Mouse (Mus musculus) heart, postnatal 10 days (tissue): Measurements from ENCODE around the gene Chn2. TPM values are rescaled to one million over a fixed set of nuclear protein-coding genes. Genes with fewer than 3 reads are reported as not detected.

Experiments used
- DNase-seq, 2 experiments: peaks; one replicate each; pipeline ENCODE4 v3.0.0; 2021
- intact Hi-C: fragments of 180-260 bp; cut with DNase I; formaldehyde crosslinking; loops from one replicate; pipeline ENCODE4 v1.15.1; 2025
- total RNA-seq, 2 experiments: library from RNA; stranded (reverse); gene quantifications; 2 replicates each; pipeline ENCODE4 v1.2.3; 2021

Gene Chn2
- total RNA-seq, 2 experiments from 2014 or later = 5.2 to 6.0 TPM

GRCm38 (mm10) chr6:54220124-54220523 lies 180.8 kb downstream of the Chn2 start:
- intact Hi-C loops = no loop called here
- no peak for DNase-seq

DNA sequence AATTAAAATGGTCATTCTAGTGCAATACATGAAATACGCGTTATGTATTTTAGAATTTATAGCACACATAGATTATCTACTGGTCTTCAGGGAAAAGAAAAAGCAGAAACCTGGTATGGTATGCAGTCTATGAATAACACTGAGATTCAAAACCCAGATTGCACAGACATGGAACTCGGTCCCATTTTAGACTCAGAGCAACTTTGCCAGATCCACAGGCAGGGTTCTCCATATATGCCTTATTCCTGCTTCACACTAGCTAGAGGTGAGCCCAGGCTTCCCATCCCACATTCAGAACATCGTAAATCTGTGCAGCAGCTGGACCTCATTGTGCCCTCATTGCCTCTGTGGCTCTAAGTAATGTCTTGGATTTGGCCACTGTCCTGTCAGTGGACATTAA lies 184.2 kb downstream of the Chn2 start:
- intact Hi-C loops = no loop called here
- no peak for DNase-seq

GRCm38 (mm10) chr6:54224325-54224724 lies 185.0 kb downstream of the Chn2 start:
- intact Hi-C loops = no loop called here
- DNase-seq = no peak

- intact Hi-C loops = loop anchor here (5.0 kb wide), 3 partner anchors 268 to 443 kb away; no protein-coding TSS in a partner anchor
- DNase-seq = no peak
These were observed 186.0 kb downstream of the Chn2 start for GRCm38 (mm10) chr6:54225327-54225726.

- intact Hi-C loops = loop anchor here (5.0 kb wide), 3 partner anchors 270 to 445 kb away; no protein-coding TSS in a partner anchor
- no peak for DNase-seq
These were observed 187.7 kb downstream of the Chn2 start for GRCm38 (mm10) chr6:54227061-54227460.

- DNase-seq = no peak
- intact Hi-C loops = loop anchor here (1.0 to 5.0 kb wide), 4 partner anchors 60 to 446 kb away; no protein-coding TSS in a partner anchor
These were observed 189.1 kb downstream of the Chn2 start for GRCm38 (mm10) chr6:54228421-54228820.

GRCm38 (mm10) chr6:54228874-54229273 lies 189.5 kb downstream of the Chn2 start:
- peak; percentile 64 to 81 for DNase-seq
- intact Hi-C loops = loop anchor here (1.0 to 5.0 kb wide), 5 partner anchors 61 to 447 kb away; no protein-coding TSS in a partner anchor

- intact Hi-C loops = no loop called here
- DNase-seq = no peak
These were observed 192.6 kb downstream of the Chn2 start for GRCm38 (mm10) chr6:54231769-54232558.

DNA sequence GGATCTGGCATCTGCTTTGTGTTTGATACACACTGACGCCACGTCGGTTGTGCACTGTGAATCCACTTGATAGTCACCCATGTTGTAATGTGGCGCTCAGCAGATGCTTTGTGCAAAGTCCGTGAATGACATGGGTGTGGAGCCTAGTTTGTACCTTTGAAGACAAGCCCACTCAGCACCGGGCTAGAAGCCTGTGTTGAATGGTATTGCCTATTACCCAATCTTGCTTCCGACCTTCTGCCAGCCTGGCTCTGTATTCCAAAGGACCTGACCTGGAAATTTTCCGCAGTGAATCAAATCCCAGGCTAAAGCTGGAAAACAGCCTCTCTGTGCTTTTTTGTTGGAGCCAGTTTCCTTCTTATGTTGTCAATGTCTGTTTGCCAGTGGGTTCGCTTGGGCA lies 197.1 kb downstream of the Chn2 start:
- intact Hi-C loops = no loop called here
- no peak for DNase-seq

DNA sequence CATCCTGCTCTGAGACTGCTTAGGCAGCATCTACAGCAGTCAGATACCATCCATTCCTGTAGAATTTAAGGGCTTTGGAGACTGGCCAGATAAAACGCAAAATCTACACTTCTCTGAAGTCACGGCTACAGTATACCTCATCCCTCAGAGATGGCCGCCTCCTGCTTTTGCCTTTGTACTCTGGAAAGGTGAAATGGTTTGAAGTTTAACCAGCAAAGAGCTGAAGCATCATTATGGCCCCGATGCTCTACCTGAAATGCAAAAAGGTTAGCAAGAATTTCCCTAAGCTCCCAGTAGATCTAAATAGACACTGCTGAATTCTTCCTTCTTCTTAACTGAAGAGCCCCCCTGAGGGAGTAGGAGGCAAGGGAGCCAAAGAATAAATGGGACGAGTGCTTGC lies 202.4 kb downstream of the Chn2 start:
- intact Hi-C loops = no loop called here
- no peak for DNase-seq

GRCm38 (mm10) chr6:54242286-54242685 lies 202.9 kb downstream of the Chn2 start:
- intact Hi-C loops = no loop called here
- DNase-seq = peak; percentile 28 to 41

- intact Hi-C loops = no loop called here
- DNase-seq = no peak
These were observed 209.2 kb downstream of the Chn2 start for GRCm38 (mm10) chr6:54248354-54249252.

DNA sequence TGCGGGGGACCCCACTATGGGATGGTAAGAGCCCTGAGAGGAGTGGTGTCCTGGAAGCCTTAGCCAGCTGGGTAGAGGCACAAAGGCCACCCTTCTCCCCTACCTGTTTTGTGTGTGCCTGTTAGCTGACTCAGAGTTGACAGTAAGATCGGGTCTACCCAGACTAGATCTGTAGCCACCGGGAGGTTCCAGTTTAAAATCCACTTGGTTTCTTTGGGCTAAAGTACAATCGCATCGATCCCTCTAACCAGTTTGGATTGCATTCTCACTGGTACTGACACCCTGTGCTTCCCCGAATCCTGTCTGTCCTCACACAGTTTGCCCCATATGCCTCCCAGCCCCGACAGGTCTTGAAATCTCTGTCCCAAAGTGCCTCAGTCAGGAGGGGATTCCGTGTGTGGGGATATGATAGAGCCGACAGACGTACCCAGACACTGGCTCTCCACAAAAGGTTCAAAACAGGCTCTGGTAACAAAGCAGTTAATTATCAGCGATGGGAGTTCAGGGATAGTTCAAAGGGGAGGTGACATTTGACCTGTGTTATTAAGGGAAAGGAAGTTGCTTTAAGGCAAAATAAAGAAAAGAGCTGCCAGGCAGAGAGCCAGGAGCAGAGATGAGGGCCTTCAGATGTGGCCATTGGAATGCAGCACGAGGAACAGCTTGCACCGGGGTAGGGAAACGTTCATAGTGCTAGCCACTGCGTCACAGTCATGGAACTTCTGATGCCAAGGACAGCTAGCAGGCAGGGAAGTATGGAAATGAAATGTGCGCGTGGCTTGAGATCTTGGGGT lies 212.2 kb downstream of the Chn2 start:
- intact Hi-C loops = loop anchor here (5.0 kb wide), 1 partner anchor 116 kb away; no protein-coding TSS in a partner anchor
- DNase-seq = no peak

- DNase-seq = peak in 1 of 2 experiments; percentile 34
- intact Hi-C loops = loop anchor here (5.0 kb wide), 1 partner anchor 114 kb away; no protein-coding TSS in a partner anchor
These were observed 213.9 kb downstream of the Chn2 start for GRCm38 (mm10) chr6:54253206-54253605.

DNA sequence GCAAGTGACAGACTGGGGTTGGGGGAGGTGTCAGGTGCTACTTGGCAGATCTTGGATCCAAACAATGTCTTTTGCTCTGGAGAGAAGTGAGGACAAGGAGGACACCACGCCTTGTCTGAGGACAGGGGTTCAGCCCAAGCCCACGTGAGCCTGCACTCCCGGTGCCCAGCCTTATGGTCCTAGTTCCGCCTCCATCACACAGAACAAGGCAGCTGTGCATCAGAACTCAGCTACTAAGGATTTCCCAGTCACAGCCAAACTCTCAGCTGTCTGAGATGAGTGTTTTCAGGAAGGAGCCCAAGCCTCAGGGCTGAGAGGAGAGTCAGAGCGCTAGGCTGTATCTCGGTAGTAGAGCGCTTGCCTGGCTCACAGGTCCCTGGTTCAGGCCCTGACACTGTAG lies 214.5 kb downstream of the Chn2 start:
- peak in 1 of 2 experiments; percentile 18 for DNase-seq
- intact Hi-C loops = loop anchor here (5.0 kb wide), 1 partner anchor 113 kb away; no protein-coding TSS in a partner anchor

DNA sequence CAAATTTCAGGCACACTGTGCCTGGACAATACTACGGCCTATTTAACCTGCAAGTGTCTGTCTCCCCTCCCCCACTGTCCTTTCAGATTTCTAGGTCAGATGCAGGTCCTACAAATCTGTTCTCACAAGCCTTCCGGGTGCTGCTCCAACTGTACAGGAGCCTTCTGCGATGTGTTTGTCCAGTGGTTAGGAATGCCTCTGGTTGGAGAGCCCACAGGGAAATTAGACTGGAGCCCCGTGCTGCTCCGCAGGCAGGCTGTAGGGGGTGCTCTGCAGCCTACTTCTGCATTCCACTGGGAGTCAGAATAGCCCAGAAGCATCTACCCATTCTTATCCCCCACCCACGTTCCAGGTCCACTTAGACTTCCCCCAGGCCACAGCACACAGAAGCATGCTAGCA lies 215.4 kb downstream of the Chn2 start:
- DNase-seq = peak in 1 of 2 experiments; percentile 24
- intact Hi-C loops = loop anchor here (5.0 kb wide), 2 partner anchors 73 to 113 kb away; partner anchors contain the start of gene Prr15

GRCm38 (mm10) chr6:54255321-54255720 lies 216.0 kb downstream of the Chn2 start:
- no peak for DNase-seq
- intact Hi-C loops = loop anchor here (5.0 kb wide), 1 partner anchor 72 kb away; the partner anchor contains the start of gene Prr15

GRCm38 (mm10) chr6:54256397-54256796 lies 217.0 kb downstream of the Chn2 start:
- intact Hi-C loops = loop anchor here (5.0 kb wide), 1 partner anchor 71 kb away; the partner anchor contains the start of gene Prr15
- DNase-seq = no peak

DNA sequence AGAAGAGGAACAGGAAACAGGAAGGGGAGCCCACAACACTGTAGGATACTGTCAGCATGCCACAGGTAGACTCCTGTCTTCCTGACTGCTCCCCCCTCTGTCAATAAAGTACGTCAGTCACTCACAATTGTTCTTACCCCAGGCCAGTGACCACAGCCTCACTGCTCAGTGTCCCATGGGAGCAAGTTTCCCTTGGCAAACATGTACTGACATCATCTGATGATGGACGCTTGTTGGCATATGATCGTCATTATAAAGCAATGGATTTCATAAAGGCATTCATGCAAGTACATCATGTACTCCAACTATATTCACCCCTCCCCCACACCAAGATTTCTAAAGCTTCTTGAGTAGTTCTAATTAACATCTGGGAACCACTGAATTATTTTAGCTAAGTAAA lies 218.2 kb downstream of the Chn2 start:
- intact Hi-C loops = loop anchor here (5.0 kb wide), 1 partner anchor 70 kb away; the partner anchor contains the start of gene Prr15
- DNase-seq = no peak

DNA sequence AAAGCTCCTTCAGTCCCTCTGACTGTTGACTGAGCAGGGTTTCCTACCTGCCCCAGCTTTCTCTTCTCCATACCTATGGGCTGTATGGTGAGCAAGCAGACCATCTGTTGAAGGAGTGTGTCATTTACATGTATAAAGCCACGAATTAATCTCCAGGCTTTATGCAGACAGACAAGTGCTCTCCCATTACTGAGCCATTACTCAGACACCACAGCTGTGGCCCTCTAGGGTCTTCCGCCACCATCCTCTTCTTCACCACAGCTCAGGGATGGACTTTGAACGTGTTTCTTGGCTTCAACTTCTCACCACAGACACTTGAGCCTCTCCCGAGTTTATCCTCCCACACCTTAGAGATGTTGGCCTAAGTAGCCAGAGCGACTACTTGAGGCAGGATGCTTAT lies 219.1 kb downstream of the Chn2 start:
- intact Hi-C loops = loop anchor here (5.0 kb wide), 1 partner anchor 69 kb away; the partner anchor contains the start of gene Prr15
- DNase-seq = no peak
